Mouse (Mus musculus): Measurements from ENCODE around the gene Slc18a3. TPM values are rescaled to one million over a fixed set of nuclear protein-coding genes. Genes with fewer than 3 reads are reported as not detected.

The Slc18a3 gene
- not detected for polyA plus RNA-seq (2014; fragmentation: Illumina TruSeq; extraction: RNeasy Lipid Tissue Mini Kit (QIAGEN cat#74804))

DNA sequence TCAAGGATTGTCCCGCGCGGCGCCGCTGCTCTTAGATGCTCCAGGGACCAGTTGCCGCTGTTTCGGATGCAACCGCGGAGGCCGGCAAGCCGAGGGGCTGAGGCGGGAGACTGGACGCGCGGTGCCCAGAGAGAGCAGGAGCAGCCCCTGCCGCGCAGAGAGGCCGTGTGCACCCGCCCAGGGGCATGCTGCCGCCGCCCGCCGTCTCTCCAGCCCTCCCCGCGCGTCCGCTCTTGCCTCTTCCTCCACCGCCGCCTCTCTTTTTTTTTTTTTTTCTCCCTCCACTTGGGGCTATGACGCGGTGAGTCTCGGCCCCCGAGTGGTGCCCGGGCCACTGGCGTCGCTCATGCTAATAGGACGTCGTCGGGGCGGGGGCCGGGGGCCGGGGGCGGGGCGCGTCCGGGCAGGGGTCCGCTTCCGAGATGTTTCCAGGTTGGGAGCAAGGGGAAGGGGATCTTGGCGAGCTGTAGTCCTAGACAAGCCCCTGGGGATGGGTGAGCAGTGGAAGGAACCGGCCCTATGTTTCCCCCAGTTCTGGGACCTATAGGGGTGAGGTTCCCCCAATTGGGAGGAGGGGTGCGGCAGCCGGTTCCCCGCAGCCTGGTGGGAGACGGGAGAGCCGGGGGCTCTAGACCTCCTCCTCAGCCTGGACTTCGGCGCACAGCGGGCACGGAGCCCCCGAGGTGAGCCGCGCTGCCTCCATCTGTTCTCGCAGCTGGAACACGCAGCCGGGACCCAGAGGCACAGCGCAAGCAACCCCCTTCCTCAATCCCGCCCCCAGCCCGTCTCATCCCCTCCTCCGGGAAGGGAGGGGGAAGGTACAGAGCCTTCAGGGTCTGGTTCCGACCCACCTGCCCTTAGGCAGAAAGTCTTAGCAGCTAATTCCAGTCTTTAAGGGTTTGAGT lies at the start of gene Slc18a3:
Gene Slc18a3 (minus strand): TSS at position 250 of the 905 bp plus-strand sequence.

DNA sequence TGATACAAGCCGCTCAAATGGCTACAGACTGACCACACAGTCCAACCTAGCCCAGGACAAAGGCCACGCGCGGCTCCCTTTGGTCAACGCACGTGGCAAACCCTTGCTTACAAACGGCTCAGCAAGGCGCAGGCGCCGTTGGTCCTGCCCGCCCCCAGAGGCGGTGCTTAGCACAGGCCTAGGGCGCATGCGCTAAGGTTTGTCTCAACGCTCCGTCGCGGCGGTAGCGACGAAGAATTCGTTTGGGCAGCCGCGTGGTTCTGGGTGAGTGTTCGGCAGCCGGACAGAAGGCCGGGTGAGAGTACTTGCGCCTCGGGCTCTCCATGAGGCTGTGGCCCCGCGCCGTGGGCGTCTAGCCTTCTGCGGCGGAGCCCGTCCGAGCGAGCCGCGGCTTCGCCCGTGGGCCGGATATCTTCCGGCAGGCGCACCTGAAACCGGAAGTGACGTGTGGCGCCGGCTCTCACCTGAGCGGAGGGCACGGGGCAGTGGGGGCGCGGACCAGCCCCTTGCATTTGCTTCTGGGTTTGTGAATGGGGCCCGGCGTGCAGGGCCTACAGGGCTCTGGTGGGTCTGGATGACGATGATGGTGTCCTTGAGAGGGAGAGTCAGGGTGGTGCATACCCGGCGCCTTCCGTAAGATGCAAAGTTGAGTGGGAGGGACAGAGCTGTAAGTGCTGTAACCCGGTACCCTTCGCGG lies 48.8 kb upstream of the Slc18a3 start, which contains the start of gene Ercc6:
Gene Ercc6 (plus strand): TSS at position 186 of the 697 bp plus-strand sequence.

DNA sequence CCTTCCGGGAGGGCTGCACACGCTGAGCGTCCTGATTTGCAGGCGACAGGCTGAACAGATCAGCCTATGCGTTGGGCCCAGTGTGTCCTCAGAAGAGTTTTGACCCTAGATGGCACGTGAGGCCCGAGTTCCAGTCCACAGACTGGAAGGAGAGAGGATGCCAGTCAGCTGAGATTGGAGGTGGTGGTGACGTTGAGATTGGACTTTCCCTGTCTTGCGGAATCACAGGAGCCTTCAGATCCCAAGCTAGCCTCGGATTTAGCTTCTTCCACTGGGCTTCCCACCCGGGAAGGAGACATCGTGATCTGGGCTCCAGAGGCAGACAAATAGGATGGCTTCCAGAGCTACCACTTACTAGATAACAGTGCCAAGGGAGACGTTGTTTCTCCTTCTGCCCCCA lies 1.2 kb upstream of the Slc18a3 start, which contains the start of gene Chat:
Gene Chat (minus strand): TSS at position 101 of the 400 bp plus-strand sequence.

Other genes starting within 250 kb of the Slc18a3 start
- 0.77 TPM for gene Ogdhl, start 142.8 kb downstream of the Slc18a3 start, polyA plus RNA-seq (2014; fragmentation: Illumina TruSeq; extraction: RNeasy Lipid Tissue Mini Kit (QIAGEN cat#74804))
- gene 1700024G13Rik, start 76.5 kb downstream of the Slc18a3 start, polyA plus RNA-seq (2014; fragmentation: Illumina TruSeq; extraction: RNeasy Lipid Tissue Mini Kit (QIAGEN cat#74804)): 3.1 TPM
- not detected for gene Chat, start 1.1 kb upstream of the Slc18a3 start, polyA plus RNA-seq (2014; fragmentation: Illumina TruSeq; extraction: RNeasy Lipid Tissue Mini Kit (QIAGEN cat#74804))
- 11.8 TPM for gene Ercc6, start 48.7 kb upstream of the Slc18a3 start, polyA plus RNA-seq (2014; fragmentation: Illumina TruSeq; extraction: RNeasy Lipid Tissue Mini Kit (QIAGEN cat#74804))
- gene Prrxl1, start 134.6 kb upstream of the Slc18a3 start, polyA plus RNA-seq (2014; fragmentation: Illumina TruSeq; extraction: RNeasy Lipid Tissue Mini Kit (QIAGEN cat#74804)): not detected
- gene 3425401B19Rik, start 220.4 kb upstream of the Slc18a3 start, polyA plus RNA-seq (2014; fragmentation: Illumina TruSeq; extraction: RNeasy Lipid Tissue Mini Kit (QIAGEN cat#74804)): not detected

All from ovary, adult 10 weeks (tissue).